Mouse (Mus musculus) ES-E14 (cell line): Measurements from ENCODE around the gene Scoc. TPM values are rescaled to one million over a fixed set of nuclear protein-coding genes. Genes with fewer than 3 reads are reported as not detected.
"Not testable (repeated sequence)": the region's sequence is repeated elsewhere in the genome, so short reads cannot be mapped to it uniquely, and the experiment has no call there.

ENCODE experiments used
- DNase-seq: peaks from one replicate; pipeline ENCODE4 v3.0.0-alpha.2; 2013; ENCODE audit warnings: low read depth, low spot score
- H3K27ac ChIP-seq: 2 replicates; pipeline ENCODE4 v1.5.1; 2012; ENCODE audit warnings: low read depth, mild to moderate bottlenecking, low read length, moderate library complexity, mixed read lengths; ENCODE audit not compliant: poor library complexity, insufficient read depth, severe bottlenecking
- H3K36me3 ChIP-seq: 2 replicates; pipeline ENCODE4 v1.6.1; 2012; ENCODE audit warnings: mild to moderate bottlenecking, low read length, moderate library complexity, mixed read lengths; ENCODE audit not compliant: control insufficient read depth, poor library complexity, insufficient read depth, severe bottlenecking
- H3K4me1 ChIP-seq, 2 experiments: fragments of 150-350 bp in 1 of 2; sonication (generic) in 1 of 2; 2 replicates each; pipeline ENCODE4 v1.6.1; 2012; ENCODE audit warnings: low read length in 2 of 2, mild to moderate bottlenecking in 1 of 2, mixed read lengths in 1 of 2; ENCODE audit not compliant: control insufficient read depth in 2 of 2, insufficient read depth in 2 of 2, poor library complexity in 1 of 2
- H3K4me3 ChIP-seq, 2 experiments: fragments of 150-350 bp in 1 of 2; sonication (generic) in 1 of 2; 2 replicates each; pipeline ENCODE4 v1.5.1; 2012; ENCODE audit warnings: low read length in 2 of 2, low read depth in 1 of 2, mild to moderate bottlenecking in 1 of 2, mixed read lengths in 1 of 2; ENCODE audit not compliant: insufficient read depth in 1 of 2, poor library complexity in 1 of 2, severe bottlenecking in 1 of 2
- H3K9ac ChIP-seq: 2 replicates; pipeline ENCODE4 v1.6.1; 2012; ENCODE audit warnings: low read depth, mild to moderate bottlenecking, low read length, mixed read lengths; ENCODE audit not compliant: poor library complexity, insufficient read depth, severe bottlenecking
- H3K9me3 ChIP-seq: fragments of 150-350 bp; sonication (generic); 2 replicates; pipeline ENCODE4 v1.6.1; 2012; ENCODE audit warnings: low read depth, mild to moderate bottlenecking, low read length; ENCODE audit not compliant: control insufficient read depth, insufficient read depth
- CHD2 ChIP-seq: IDR thresholded peaks from 2 replicates; pipeline ENCODE4 v1.6.1; 2014; ENCODE audit warnings: mild to moderate bottlenecking, low read depth, low read length, inconsistent platforms
- HCFC1 ChIP-seq: IDR thresholded peaks from 2 replicates; pipeline ENCODE4 v1.6.1; 2012; ENCODE audit warnings: low read length, inconsistent platforms, borderline replicate concordance; ENCODE audit not compliant: insufficient read depth
- MAFK ChIP-seq: IDR thresholded peaks from 2 replicates; pipeline ENCODE4 v1.6.1; 2014; ENCODE audit warnings: mild to moderate bottlenecking, low read depth, low read length, inconsistent platforms; ENCODE audit not compliant: insufficient read depth
- ZC3H11A ChIP-seq: IDR thresholded peaks from 2 replicates; pipeline ENCODE4 v1.6.1; 2012; ENCODE audit warnings: low read depth, mild to moderate bottlenecking, inconsistent platforms, low read length, borderline replicate concordance
- ZNF384 ChIP-seq: IDR thresholded peaks from 2 replicates; pipeline ENCODE4 v1.6.1; 2012; ENCODE audit warnings: low read depth, low read length, inconsistent platforms
- in situ Hi-C, 2 experiments: fragments of 600-800 bp; cut with MboI; formaldehyde crosslinking; loops; one replicate each; pipeline ENCODE4 v1.15.1; 2025; ENCODE audit warnings: low sequenced_read_pairs in 2 of 2, inconsistent platforms in 1 of 2; ENCODE audit not compliant: unreplicated experiment in 2 of 2
- total RNA-seq: library from RNA; depleted of rRNA; stranded (reverse); fragments of 300-350 nt; gene quantifications from 2 replicates; pipeline ENCODE4 v1.2.3, GENCODE M21; 2012

Gene Scoc
- total RNA-seq, 1 experiment = 76.5 TPM

DNA sequence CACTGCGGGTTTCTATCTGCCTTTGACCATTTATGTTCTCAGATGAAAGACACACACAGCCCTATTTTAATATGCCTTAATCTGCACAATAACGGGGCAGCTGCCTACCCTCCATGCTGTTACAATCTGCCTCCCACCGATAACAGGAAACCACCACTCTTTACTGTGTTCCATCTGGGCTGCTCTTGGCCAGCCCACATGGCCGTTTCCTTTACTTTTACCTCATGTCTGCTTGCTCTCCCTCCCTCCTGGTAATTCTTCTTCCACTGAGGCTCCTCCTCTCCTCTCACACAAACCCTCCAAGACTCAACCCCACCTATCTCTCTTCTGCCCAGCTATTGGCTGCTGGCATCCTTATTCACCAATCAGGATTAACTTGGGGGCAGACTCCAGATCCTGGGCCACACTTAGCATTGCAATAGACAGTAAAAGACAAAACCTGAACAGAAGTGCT is 29.1 kb downstream of the Scoc start:
- Histone ChIP-seq H3K4me1 (peaks cover 3% of the 10 kb centered on the region in 2 experiments; a peak in 2 of 4 replicates), H3K27ac (no peak overlapping the region), H3K36me3 (peaks cover 4% of the 10 kb centered on the region; the same call in 1 of the 2 replicates), H3K9ac (peak overlapping the region; percentile 62; the same call in 1 of the 2 replicates), H3K4me3 (peak overlapping the region in 1 of 2 experiments; percentile 55; a peak in 3 of 4 replicates), H3K9me3 (no peaks in the 10 kb centered on the region)
- TF ChIP-seq ZC3H11A = no peak
- TF ChIP-seq MAFK = no peak
- TF ChIP-seq ZNF384 = no peak
- TF ChIP-seq HCFC1 = no peak
- TF ChIP-seq CHD2 = no peak
- in situ Hi-C loops = no loop called here
- peak; percentile 58 for DNase-seq

DNA sequence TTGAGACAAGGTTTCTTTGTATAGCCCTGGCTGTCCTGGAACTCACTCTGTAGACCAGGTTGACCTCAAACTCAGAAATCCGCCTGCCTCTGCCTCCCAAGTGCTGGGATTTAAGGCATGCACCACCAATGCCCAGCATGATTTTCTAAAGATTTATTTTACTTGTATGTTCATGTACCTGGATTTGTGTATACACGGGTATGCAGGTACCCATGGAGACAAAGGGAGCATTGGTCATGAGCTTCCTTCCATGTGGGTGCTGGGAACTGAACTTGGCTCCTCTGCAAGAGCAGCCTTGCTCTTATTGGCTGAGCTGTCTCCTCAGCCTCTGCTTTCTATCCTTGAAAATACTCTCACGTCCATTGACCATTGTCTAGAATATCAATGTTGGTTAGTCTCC is 29.6 kb downstream of the Scoc start:
- H3K36me3 ChIP-seq, H3K27ac ChIP-seq, in situ Hi-C loops, H3K9ac ChIP-seq, H3K4me1 ChIP-seq, DNase-seq, H3K9me3 ChIP-seq: not testable (repeated sequence)
- peak overlapping the region in 1 of 2 experiments; percentile 55; a peak in 1 of 4 replicates for H3K4me3 ChIP-seq

GRCm38 (mm10) chr8:83426949-83427348 is 31.2 kb downstream of the Scoc start:
- in situ Hi-C loops = no loop called here
- H3K27ac ChIP-seq = no peak overlapping the region
- no peak for TF ChIP-seq MAFK
- no peak for TF ChIP-seq ZC3H11A
- TF ChIP-seq ZNF384 = no peak
- no peak for TF ChIP-seq CHD2
- no peak overlapping the region for H3K9ac ChIP-seq
- DNase-seq = no peak
- H3K4me1 ChIP-seq = peaks cover 3% of the 10 kb centered on the region in 2 experiments; a peak in 2 of 4 replicates
- H3K36me3 ChIP-seq = peaks cover 4% of the 10 kb centered on the region; the same call in 1 of the 2 replicates
- no peak overlapping the region for H3K4me3 ChIP-seq
- H3K9me3 ChIP-seq = no peaks in the 10 kb centered on the region

GRCm38 (mm10) chr8:83426104-83426759 is 32.0 kb downstream of the Scoc start:
- no peak overlapping the region for H3K27ac ChIP-seq
- H3K4me3 ChIP-seq = no peak overlapping the region
- H3K36me3 ChIP-seq = peaks cover 4% of the 10 kb centered on the region; the same call in 1 of the 2 replicates
- no peaks in the 10 kb centered on the region for H3K9me3 ChIP-seq
- in situ Hi-C loops = no loop called here
- H3K4me1 ChIP-seq = peaks cover 3% of the 10 kb centered on the region in 2 experiments; a peak in 2 of 4 replicates
- DNase-seq = peak; percentile 48
- TF ChIP-seq CHD2 (no peak), MAFK (no peak), HCFC1 (no peak), ZNF384 (no peak), ZC3H11A (no peak)
- H3K9ac ChIP-seq = no peak overlapping the region

DNA sequence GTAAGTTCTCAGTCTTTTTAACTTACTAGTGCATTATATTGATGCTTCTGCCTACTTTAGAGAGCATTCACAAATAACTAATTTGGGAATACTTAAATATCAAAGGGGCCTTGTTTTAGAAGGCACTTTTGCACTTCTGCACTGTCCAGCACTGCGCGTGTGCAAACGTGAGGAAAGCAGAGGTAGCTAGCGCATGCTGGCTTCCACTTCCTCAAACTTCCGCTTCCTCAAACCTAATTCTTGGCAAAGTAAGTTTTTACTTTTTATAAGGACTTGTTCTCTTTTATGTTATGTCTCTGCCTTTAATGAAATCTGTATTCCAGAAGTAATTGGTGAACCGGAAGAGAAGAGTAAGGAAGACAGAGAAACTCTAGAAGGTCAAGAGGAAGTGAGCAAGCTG is 33.0 kb downstream of the Scoc start:
- H3K27ac ChIP-seq = no peak overlapping the region
- in situ Hi-C loops = no loop called here
- no peak for DNase-seq

More for the DNA sequence above, 33.0 kb downstream of the Scoc start:
- H3K9me3 ChIP-seq = no peaks in the 10 kb centered on the region
- H3K4me1 ChIP-seq = peaks cover 3% of the 10 kb centered on the region in 2 experiments; a peak in 2 of 4 replicates
- TF ChIP-seq ZNF384 (no peak), CHD2 (no peak), MAFK (no peak), ZC3H11A (no peak), HCFC1 (no peak)
- H3K4me3 ChIP-seq = no peak overlapping the region
- H3K9ac ChIP-seq = no peak overlapping the region
- H3K36me3 ChIP-seq = peaks cover 4% of the 10 kb centered on the region; the same call in 1 of the 2 replicates
